Mouse (Mus musculus) brain, embryonic 14.5 days (tissue): Measurements from ENCODE around the gene Aldh1a2. TPM values are rescaled to one million over a fixed set of nuclear protein-coding genes. Genes with fewer than 3 reads are reported as not detected.

Source experiments
- DNase-seq: peaks from one replicate; pipeline ENCODE4 v3.0.0-alpha.2; 2011; ENCODE audit warnings: low read depth
- CTCF ChIP-seq: fragments of 200-500 bp; IDR thresholded peaks from 2 replicates; pipeline ENCODE4 v1.5.1; 2012; ENCODE audit warnings: inconsistent platforms, mild to moderate bottlenecking, moderate library complexity, borderline replicate concordance; ENCODE audit not compliant: insufficient read depth, insufficient read length; ENCODE audit errors: extremely low read depth
- POLR2A ChIP-seq: fragments of 200-500 bp; IDR thresholded peaks from 2 replicates; pipeline ENCODE4 v1.6.1; 2012; ENCODE audit warnings: mild to moderate bottlenecking, inconsistent platforms, borderline replicate concordance; ENCODE audit not compliant: poor library complexity, insufficient read depth, insufficient read length, severe bottlenecking; ENCODE audit errors: extremely low read depth
- polyA plus RNA-seq: library from polyadenylated mRNA; depleted of rRNA; stranded (reverse); fragments of >200 nt; gene quantifications from 2 replicates; pipeline ENCODE4 v1.2.3, GENCODE M21; 2012

The Aldh1a2 gene
- polyA plus RNA-seq, 1 experiment = 11.6 TPM

DNA sequence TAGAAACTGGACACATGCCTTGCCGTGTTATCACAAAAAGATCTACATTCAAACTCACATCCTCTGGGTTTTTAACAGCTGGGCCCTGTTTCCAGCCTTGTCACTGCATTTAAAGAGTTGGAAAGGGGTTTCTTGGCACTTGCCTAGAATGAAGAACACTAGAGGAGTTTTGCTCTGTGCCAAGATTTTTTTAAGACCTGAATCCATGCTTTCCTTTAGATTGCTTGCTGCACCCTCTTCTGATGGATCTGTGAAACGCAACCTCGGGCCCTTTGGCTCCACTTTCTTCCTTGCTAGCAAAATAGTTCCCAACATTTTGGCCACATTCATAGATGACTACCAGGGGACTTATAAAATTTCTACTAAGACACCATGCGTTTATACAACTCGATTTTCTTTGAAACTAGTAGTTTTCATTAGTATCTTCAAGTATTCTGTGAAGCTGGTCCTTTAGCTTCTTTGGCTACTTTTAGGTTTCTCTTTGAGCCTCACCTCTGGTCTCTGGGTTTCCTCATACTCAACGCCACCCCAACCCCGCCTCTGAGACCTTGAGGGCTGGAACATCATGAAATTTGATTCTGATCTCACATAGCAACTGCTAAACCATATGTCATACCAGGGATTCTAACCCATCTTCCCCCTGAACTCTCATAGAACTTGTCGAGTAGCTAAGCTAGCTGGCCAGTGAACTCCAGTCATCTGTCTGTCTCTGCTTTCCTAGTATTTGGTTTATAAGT, 35.5 kb upstream of the Aldh1a2 start:
- TF ChIP-seq POLR2A = no peak
- peak; percentile 59 for DNase-seq

DNA sequence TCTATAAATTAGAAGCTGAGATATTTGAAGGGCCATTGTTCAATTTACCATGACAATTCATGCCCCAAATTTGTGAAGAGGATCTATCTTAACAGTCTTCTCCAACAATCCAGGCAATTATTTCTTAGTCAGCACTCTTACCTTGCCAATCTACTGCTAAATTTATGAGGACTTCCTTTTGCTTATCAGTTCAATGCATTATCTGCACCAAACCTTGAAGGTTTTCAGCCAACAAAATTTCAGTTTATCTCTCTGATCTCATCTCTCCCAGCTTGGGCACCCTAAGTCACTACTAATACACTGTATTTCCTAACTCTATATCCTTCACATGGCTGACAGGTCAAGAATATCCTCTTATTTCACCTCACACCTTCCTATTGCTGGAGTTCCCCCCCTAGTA, 30.3 kb upstream of the Aldh1a2 start:
- TF ChIP-seq POLR2A (no peak), CTCF (no peak)
- DNase-seq = no peak

DNA sequence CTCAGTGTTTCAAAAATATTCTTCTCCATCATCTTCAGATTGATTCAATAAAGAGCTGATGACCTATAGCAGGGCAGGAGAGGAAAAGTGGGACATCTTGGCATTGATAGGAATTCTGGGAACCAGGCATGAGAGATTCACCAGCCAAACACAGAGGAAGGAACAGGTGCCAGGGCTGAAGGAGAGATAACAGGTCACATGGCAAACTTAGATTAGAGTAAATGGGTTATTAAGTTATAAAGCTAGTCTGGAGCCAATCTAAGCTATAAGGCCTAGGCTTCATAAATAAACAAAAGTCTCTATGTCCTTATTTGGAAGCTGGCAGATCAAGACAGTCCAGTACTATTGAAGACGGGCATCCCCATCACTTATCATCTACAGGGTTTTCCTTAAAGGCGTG, 29.8 kb upstream of the Aldh1a2 start:
- TF ChIP-seq POLR2A (no peak), CTCF (no peak)
- no peak for DNase-seq

DNA sequence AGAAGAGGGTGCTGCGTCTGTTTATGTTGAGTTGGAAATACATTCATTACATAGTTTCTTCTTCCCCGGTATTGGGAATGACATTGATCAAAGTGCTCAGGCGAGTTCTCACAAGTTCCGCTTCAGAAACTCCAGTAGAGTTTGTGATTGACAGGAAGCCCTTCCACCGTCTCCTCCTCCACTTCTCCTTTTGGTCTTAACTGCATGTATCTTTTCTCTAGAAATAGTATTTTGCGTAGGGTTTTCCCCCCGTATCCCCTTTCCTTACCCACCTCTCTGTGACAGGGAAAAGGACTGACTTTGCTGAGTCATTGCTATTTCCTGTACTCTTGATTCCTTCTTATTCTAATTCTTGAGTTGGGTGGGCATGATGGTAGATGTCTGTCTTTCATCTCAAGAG, 28.2 kb upstream of the Aldh1a2 start:
- no peak for DNase-seq
- TF ChIP-seq CTCF = no peak
- TF ChIP-seq POLR2A = no peak

DNA sequence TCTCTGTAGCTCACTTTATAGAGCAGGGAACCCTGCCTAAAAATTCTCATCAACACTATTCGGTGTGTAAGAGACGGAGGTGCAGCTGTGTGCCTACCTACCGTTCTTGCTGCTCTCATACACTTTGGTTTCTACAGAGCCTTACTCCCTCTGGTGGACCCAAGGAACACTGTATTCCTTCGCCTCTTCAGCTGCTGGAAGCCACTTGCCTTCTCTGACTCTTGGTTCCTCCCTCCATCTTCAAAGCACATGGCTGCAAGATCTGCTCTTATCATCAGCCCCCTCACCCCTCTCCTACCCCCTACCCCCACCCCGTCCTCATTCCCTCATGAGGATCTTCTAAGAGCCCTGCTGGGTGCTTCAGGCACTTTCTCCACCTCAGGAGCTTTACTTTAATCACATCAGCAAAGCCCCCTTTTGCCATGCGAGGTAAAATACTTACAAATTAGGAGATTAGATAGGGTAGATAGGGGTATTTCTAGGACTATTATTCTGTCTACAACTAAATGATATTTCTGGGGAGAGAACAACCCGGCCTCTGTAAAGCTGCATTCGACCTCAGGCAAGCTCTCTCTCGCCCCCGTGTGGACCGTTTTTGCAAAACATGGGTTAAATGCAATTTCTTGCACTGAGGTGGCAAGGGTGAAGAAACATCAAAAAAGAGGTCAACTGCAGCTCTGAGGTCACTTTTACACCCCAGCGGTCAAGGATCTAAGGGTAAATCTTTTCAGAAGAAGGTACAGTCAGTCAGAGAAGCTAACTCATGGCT, 26.8 kb upstream of the Aldh1a2 start:
- TF ChIP-seq CTCF = peak; percentile 91
- no peak for TF ChIP-seq POLR2A
- DNase-seq = peak; percentile 79

DNA sequence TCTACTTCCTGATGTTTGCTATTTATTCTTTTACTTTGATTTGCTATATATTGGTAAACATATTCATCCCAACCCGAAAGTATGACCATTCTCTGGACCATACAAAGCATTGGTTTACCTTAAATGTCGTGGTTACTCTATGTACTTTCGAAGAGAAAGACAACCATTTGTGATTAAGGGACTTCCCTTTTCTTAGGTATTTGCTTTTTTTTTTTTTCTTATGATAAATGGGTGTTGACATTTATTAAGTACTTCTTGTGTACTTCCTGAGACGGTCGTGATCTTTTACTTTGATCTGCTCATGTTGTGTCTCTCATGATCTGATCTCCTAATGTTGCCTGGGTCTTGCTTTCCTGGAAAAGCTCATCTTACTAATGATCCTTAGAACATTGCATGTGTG, 16.8 kb upstream of the Aldh1a2 start:
- TF ChIP-seq CTCF = no peak
- no peak for TF ChIP-seq POLR2A
- no peak for DNase-seq

DNA sequence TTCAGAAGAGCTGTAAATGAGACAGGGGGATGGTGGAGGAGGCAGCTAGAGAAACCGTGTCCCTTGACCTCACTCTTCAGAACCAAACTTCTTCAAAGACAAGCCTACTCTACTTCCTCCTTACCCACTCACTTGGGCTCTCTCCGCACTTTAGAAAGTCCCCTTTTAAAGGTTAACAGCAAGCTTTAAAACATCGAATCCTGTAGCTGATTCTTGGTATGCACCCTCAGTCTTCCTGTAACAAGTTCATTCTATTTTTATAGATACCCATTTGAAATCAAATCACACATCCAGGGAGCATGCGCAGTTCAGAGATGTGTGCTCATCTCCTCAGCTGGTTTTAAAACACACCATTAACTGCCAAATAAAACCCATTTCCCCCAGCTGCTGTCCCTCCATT, 13.3 kb upstream of the Aldh1a2 start:
- TF ChIP-seq POLR2A = no peak
- TF ChIP-seq CTCF = no peak
- DNase-seq = no peak

DNA sequence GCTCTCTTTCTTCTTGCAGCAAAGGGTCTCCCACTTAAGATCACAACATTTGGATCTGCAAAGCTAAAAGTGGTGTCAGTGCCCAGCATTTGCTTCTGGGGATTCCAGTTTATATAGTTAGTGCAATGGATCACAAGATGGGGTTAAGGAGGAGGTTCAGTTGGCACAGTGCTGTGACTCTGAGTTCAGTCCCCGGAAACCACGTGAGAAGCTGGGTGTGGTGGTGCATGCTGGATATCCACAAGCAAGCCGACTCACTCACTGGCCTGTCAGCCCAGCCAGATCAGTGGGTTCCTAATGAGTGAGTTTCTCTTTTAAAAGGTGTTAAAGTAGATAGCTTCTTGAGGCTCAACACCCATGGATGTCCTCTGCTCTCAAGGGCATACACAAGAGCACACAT, 6.3 kb upstream of the Aldh1a2 start:
- no peak for TF ChIP-seq CTCF
- TF ChIP-seq POLR2A = no peak
- DNase-seq = no peak

DNA sequence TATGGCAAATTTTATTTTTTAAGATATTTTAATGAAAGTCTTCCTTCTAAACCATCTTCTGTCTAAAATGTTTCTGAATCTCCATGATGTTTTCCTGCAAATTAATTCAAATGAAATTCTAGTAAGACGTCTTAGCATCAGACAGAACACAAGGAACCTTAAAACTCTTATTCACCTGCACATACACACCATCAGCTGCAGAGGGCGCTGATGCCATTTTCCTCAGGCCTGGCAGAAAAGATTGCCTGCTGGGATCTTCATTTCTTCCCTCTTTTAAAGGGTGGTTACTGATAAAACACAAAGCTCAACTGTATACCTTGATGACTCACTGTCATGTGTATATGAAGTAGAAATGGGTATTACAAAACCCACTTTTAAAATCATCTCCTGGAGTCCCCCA, 4.7 kb upstream of the Aldh1a2 start:
- TF ChIP-seq POLR2A (no peak), CTCF (peak; percentile 70; the same call in 1 of the 2 replicates)
- DNase-seq = peak; percentile 56

DNA sequence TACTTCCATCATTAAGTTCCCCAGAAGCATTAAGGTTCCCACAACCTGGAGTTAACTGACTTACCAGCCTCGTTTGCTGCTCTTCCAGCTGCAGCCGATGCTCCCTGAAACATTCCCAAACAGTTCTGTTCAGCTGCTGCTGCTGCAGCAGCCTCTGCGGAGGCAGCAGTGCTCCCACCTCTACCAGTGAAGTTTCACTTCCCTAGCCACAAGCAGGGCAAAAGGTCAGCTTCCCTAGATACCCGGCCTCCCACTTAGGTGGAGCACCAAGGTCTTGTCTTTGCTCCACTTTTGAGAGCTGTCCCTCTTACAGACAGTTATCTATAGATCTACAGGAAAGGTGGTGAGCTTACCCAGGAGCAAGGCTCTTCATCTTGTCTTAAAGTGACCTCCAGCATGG, 2.0 kb upstream of the Aldh1a2 start:
- TF ChIP-seq CTCF (no peak), POLR2A (no peak)
- no peak for DNase-seq

DNA sequence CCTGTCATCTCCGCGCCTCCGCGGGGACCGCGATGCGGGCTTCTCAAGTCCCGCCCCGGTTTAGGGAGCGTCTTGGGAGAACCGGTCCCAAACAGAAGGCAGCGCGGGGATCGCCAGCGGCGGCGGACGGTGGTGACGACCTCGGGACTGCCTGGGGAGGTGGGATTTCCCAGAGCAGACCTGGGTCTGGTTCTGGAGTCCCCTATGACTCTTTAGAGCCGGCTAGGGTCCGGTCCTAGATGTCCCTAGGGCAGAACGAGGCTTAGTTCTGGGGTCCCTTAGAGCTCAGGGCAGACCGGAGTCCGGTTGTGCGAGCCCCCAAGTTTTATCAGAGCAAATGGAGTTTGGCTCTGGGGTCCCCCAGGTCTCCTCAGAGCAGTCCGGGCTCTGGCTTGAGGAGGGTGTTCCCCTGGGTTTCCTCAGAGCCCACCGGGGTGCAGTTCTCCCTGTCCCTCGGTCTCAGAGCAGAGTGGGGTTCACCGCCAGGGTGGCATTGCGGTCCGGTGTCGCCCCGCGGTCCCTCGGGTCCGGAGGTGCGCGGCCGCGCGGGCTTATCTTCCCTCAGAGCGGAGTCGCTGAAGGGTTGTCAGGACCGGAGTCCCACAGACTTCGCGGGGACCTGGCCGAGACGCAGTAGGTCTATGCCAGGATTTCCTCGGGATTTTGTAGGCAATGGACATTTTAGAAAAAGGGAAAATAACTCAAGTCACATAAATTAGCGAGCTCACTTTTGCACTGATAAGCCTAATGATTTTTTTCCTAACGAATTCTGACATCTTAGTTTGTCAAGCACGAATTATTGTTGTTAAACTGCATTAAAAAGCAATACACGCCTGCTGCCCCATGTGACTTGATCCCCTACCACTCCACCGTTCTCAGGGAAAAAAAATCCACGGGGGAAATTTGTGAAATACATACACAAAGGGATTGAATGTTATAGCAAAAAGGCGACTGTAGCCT, 727 bp downstream of the Aldh1a2 start:
- DNase-seq = peak; percentile 54
- no peak for TF ChIP-seq CTCF
